Mouse (Mus musculus): ENCODE results near the gene Grm4.

DNA sequence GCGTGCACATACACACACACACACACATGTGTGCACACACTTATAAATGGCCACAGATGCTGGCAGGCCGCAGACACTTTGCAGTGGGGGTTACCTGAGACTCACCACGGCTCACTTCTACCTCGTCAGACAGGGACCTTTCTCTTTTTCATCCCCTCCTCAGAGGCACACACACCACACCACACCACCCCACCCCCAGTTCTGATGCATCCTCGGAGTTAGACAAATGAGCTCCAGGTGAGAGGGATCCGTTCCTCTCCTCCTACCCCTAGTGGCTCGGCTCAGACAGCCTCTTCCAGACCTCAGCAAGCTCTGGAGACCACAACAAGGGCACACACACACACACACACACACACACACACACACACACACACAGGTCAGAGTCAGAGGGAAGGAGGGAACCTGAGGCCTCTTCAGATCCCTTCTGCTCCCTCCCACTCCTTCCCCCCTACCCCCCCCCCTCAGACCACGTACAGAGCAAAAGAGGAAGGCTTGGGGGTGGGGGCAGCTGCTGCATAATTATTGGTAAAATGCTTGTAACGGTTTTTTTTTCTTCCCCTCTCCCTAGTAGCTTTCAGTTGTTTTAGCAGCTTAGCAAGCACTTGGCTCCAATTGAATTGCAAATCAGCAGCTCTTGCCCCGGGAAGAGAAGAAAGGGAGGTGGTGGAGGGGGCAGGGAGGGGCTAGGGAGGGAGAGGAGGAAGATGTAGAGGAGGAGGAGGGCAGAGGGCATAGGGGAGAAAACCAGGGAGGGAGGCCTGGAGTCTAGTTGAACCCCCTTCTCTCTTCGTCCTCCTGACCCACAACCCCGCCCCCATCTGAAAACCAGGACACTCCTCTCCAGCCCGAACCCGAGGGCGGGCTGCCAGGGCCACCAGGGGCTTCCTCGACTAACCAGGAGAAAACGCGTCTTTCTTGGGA lies 19.6 kb downstream of the Grm4 start:
- TF ChIP-seq EP300 (IDR thresholded peaks at IDR 0.05; ENCODE audit: low read depth) (no peak), CTCF (IDR thresholded peaks at IDR 0.05; ENCODE audit: low read depth) (no peak)

Measured in liver, embryonic 14.5 days (tissue).